Mouse (Mus musculus) c-Kit-positive CD71-positive TER-119-positive erythroid progenitor cells, embryonic 14.5 days (primary cell): ENCODE results near the gene Ndrg3.
"Not testable (repeated sequence)": the region's sequence is repeated elsewhere in the genome, so short reads cannot be mapped to it uniquely, and the experiment has no call there.

Experiments used
- DNase-seq: peaks from one replicate; pipeline ENCODE4 v3.0.0-alpha.2; 2013; ENCODE audit warnings: low spot score

Gene Ndrg3

GRCm38 (mm10) chr2:156937795-156938194 is 54.1 kb downstream of the Ndrg3 start:
- no peak for DNase-seq

DNA sequence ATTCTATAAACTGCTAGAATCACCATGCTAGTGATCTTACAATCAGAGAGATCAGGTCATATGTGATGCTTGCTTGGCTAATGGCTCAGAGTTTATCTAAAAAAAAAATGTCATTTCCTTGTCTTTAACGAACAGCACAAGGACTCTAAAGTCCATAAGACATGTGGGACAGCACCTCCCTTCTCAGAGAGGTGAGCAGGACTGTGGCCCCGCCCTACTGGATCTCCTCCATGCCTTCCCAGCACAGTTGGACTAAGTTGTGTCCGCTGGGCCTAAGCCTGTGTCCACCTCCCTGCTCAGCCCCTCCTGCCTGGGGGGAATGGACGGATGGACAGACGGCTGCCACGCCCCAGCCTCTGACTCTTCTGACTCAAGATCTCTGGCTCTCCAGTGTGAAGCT is 56.9 kb downstream of the Ndrg3 start:
- DNase-seq, result no peak

DNA sequence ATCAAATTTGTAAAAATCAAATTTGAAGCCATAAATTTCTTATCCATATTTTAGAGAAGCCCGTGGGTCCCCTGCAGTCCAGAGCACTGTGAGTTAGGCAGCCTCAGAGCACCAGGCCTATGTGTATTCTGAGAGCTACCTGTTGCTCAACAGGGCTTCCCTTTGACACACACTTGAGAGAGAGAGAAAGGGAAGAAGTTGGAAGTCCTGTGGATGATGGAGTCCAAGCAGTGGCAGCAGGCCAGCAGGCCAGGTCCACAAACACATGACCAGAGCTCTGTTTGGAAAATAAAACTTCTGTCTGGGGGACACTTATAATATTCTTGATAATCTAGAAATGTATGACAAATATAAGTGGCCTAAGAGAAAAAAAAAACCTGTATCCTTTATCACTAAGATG is 58.4 kb downstream of the Ndrg3 start:
- no peak for DNase-seq

- DNase-seq, result no peak
Observed at GRCm38 (mm10) chr2:156931421-156931820, 60.4 kb downstream of the Ndrg3 start.

- DNase-seq, result no peak
Observed at GRCm38 (mm10) chr2:156930549-156930948, 61.3 kb downstream of the Ndrg3 start.

- DNase-seq, result no peak
Observed at GRCm38 (mm10) chr2:156929519-156930120, 62.2 kb downstream of the Ndrg3 start.

GRCm38 (mm10) chr2:156928606-156929005 is 63.2 kb downstream of the Ndrg3 start:
- no peak for DNase-seq

GRCm38 (mm10) chr2:156927663-156928062 is 64.2 kb downstream of the Ndrg3 start:
- no peak for DNase-seq

- not testable (repeated sequence) for DNase-seq
Observed at GRCm38 (mm10) chr2:156925611-156926010, 66.2 kb downstream of the Ndrg3 start.

GRCm38 (mm10) chr2:156925075-156925474 is 66.8 kb downstream of the Ndrg3 start:
- not testable (repeated sequence) for DNase-seq

GRCm38 (mm10) chr2:156924210-156924898 is 67.5 kb downstream of the Ndrg3 start:
- peak; percentile 86 for DNase-seq

GRCm38 (mm10) chr2:156923057-156923456 is 68.8 kb downstream of the Ndrg3 start:
- no peak for DNase-seq

GRCm38 (mm10) chr2:156919796-156920195 is 72.1 kb downstream of the Ndrg3 start:
- no peak for DNase-seq

DNA sequence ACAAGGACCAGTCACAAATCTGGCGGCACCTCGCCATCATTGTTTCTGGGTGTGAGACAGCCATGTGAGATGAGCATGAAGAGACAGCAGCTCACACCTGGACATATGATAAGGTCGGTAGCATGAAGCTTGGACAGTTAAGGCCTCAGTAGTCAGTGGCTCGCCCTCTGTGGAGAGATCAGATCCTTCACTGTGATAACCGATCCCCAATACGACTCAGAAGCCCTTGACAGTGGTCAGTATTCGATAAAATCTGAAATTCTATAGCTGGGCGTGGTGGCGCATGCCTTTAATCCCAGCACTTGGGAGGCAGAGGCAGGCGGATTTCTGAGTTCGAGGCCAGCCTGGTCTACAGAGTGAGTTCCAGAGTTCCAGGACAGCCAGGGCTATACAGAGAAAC is 72.7 kb downstream of the Ndrg3 start:
- DNase-seq, result not testable (repeated sequence)

GRCm38 (mm10) chr2:156918562-156918961 is 73.3 kb downstream of the Ndrg3 start:
- DNase-seq, result no peak

- DNase-seq, result no peak
Observed at GRCm38 (mm10) chr2:156916419-156917125, 75.3 kb downstream of the Ndrg3 start.

- DNase-seq, result no peak
Observed at GRCm38 (mm10) chr2:156915559-156915958, 76.3 kb downstream of the Ndrg3 start.

GRCm38 (mm10) chr2:156913191-156913590 is 78.7 kb downstream of the Ndrg3 start:
- DNase-seq, result no peak

DNA sequence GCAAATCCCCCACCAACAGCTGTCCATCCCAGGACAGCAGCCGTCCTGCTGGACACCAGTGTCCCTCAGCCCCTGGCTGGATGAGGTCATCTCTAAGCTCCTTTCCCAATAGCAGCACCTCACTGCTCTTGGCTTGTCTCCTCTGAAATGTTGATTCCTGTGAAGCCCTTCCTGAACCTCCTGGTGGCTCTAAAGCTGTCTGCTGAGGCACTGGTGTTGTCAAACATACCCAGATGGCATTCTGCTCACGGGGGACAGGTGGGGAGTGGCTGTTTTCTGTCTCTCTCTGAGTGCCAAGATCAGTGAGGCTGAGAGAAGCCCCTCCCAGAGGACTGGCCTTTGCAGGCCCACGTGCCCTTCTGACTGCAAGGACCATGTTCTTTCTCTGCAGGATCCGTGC is 85.9 kb downstream of the Ndrg3 start:
- not testable (repeated sequence) for DNase-seq

GRCm38 (mm10) chr2:156904976-156905717 is 86.7 kb downstream of the Ndrg3 start:
- DNase-seq, result no peak

- no peak for DNase-seq
Observed at GRCm38 (mm10) chr2:156903367-156903766, 88.5 kb downstream of the Ndrg3 start.

GRCm38 (mm10) chr2:156902411-156902810 is 89.4 kb downstream of the Ndrg3 start:
- not testable (repeated sequence) for DNase-seq
